Mouse (Mus musculus) kidney, postnatal 0 days (tissue): ENCODE measurements around the gene Olfr156. TPM values are rescaled to one million over a fixed set of nuclear protein-coding genes. Genes with fewer than 3 reads are reported as not detected.

Experiments
- ATAC-seq: fragments of 200-750 bp; cut with Nextera tagmentation; replicated peaks from 2 replicates; pipeline ENCODE4 v1.8.0; 2017; ENCODE audit warnings: low read depth, moderate number of reproducible peaks, moderate TSS enrichment, moderate library complexity; ENCODE audit not compliant: low FRiP score
- DNase-seq: peaks from one replicate; pipeline ENCODE4 v3.0.0-alpha.2; 2016; ENCODE audit warnings: low spot score
- H3K27ac ChIP-seq: fragments of 300-500 bp; sonication (generic); 2 replicates; pipeline ENCODE4 v1.5.1; 2014; ENCODE audit warnings: mild to moderate bottlenecking
- H3K27me3 ChIP-seq: fragments of 300-500 bp; sonication (generic); 2 replicates; pipeline ENCODE4 v1.6.1; 2014; ENCODE audit warnings: low read length, mixed read lengths; ENCODE audit not compliant: insufficient read depth
- H3K36me3 ChIP-seq: fragments of 300-500 bp; sonication (generic); 2 replicates; pipeline ENCODE4 v1.6.1; 2014; ENCODE audit warnings: low read length, mixed read lengths; ENCODE audit not compliant: insufficient read depth
- H3K4me1 ChIP-seq: fragments of 300-500 bp; sonication (generic); replicated peaks from 2 replicates; pipeline ENCODE4 v1.6.1; 2014; ENCODE audit warnings: antibody characterized with exemption, low read length, mixed read lengths; ENCODE audit not compliant: insufficient read depth
- H3K4me2 ChIP-seq: fragments of 300-500 bp; sonication (generic); 2 replicates; pipeline ENCODE4 v1.6.1; 2014; ENCODE audit warnings: mild to moderate bottlenecking, low read length, moderate library complexity, mixed read lengths
- H3K4me3 ChIP-seq: fragments of 300-500 bp; sonication (generic); replicated peaks from 2 replicates; pipeline ENCODE4 v1.5.1; 2014; ENCODE audit warnings: low read depth, low read length
- H3K9ac ChIP-seq: fragments of 300-500 bp; sonication (generic); 2 replicates; pipeline ENCODE4 v1.6.1; 2014; ENCODE audit warnings: low read depth, low read length
- H3K9me3 ChIP-seq: fragments of 300-500 bp; sonication (generic); replicated peaks from 2 replicates; pipeline ENCODE4 v1.6.1; 2016; ENCODE audit warnings: low read length, inconsistent platforms, mixed read lengths
- CTCF ChIP-seq: IDR thresholded peaks from 2 replicates; pipeline ENCODE4 v1.5.1; 2016; ENCODE audit warnings: antibody characterized with exemption, low read depth, mild to moderate bottlenecking, moderate library complexity
- WGBS: fragments of 180-500 bp; shearing (Covaris S2); extraction: QIAGEN DNeasy Blood & Tissue Kit; methylation state at CpG from one replicate; pipeline ENCODE4 v1.1.7; 2014; 5-methylcytosine and 5-hydroxymethylcytosine counted together
- polyA plus RNA-seq: library from polyadenylated mRNA; unstranded; fragments of >200 nt; fragmentation: Nextera tagmentation; extraction: Ambion mirVana; gene quantifications from 2 replicates; pipeline ENCODE4 v1.2.1, GENCODE M21; 2015

Olfr156 gene
- polyA plus RNA-seq: not detected in 2 replicates

DNA sequence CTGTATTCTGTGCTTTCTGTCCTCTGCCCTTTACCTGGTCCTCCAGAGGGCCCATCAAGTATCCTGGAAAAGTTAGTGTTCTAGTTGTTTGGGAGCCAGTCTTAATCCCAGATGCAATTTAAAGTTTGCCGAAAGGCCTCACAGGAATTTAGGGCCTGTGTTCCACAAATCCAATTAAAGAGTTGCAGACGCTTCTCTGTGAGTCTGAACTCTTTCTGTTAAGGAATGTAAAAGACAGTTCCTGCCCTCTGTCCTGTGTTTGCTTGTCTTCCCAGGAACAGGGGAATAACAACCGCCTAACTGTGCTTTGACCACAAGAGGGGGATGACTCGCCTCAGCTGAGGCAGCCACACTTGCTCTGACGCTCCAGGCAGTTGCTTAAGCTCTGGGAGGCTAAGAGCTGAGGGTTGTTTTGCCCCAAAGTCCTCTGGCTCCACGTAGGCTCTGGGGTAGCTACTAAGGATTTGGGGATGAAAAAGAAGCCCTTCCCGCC lies at the start of gene Olfr156:
Gene Olfr156, minus strand, starts transcription at position 51 of the 493 bp plus-strand sequence.
- DNase-seq (peak; percentile 82), ATAC-seq (no peak)
- Histone ChIP-seq H3K4me3 (no peak within 1 kb of the TSS), H3K27me3 (no peaks in the 10 kb centered on the region), H3K9ac (no peak within 1 kb of the TSS), H3K9me3 (no peaks in the 10 kb centered on the region), H3K36me3 (no peaks in the 10 kb centered on the region), H3K4me1 (no peaks in the 10 kb centered on the region), H3K4me2 (no peak within 1 kb of the TSS), H3K27ac (no peak within 1 kb of the TSS)
- TF ChIP-seq CTCF: peak; percentile 74
- 17% methylated on average over 7 of the region's 7 CpGs for WGBS

DNA sequence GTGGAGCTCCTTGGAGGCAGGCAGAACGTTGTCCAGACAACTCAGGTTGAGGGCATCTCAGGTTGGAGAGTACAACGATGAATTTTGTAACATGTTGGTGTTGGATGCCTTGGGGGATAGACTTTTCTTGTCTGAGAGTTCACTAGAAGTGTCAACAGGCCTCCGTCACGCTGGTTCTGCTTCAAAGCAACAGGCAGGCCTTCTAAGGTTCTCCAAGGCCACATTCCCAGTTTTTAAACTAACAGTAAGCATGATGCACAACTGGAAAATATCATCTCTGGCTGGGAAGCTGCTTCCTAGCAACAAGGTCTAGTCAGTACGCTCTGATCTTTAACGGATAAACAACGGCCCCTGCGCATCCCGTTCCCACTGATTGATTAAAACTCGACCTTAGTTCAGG lies 46.1 kb upstream of the Olfr156 start:
- H3K9me3 ChIP-seq: no peaks in the 10 kb centered on the region; the same call in 1 of the 2 replicates
- no peak for TF ChIP-seq CTCF
- 0 out of 2 replicates have a peak, but pooled peaks cover under 1% of the 10 kb centered on the region for H3K4me1 ChIP-seq
- no peaks in the 10 kb centered on the region for H3K36me3 ChIP-seq
- no peak overlapping the region for H3K27ac ChIP-seq
- ATAC-seq (no peak), DNase-seq (no peak)
- H3K27me3 ChIP-seq: no peaks in the 10 kb centered on the region
- WGBS: 74% methylated on average over 10 of the region's 10 CpGs
- no peak overlapping the region for H3K4me2 ChIP-seq
- H3K9ac ChIP-seq: no peak overlapping the region
- H3K4me3 ChIP-seq: no peak overlapping the region

DNA sequence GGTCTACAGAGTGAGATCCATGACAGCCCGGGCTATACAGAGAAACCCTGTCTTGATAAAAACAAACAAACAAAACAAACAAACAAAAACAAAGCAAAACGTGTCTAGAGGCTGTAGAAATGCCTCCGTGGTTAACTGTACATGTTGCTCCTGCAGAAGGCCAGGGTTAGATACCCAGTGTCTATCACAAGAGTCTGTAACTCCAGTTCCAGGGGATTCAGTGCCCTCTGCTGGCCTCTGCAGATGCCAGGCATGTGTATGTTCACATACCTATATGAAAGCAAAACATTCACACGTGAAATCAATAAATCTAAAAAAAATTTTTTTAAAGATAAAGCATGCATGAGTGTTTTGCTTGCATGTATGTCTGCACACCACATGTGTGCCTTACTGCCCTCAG lies 39.6 kb upstream of the Olfr156 start:
- 71% methylated on average over 4 of the region's 4 CpGs for WGBS
- Histone ChIP-seq H3K27ac (no peak overlapping the region), H3K9me3 (no peaks in the 10 kb centered on the region), H3K4me3 (no peak overlapping the region), H3K4me2 (no peak overlapping the region), H3K4me1 (no peaks in the 10 kb centered on the region), H3K9ac (no peak overlapping the region), H3K27me3 (no peaks in the 10 kb centered on the region), H3K36me3 (no peaks in the 10 kb centered on the region)
- peak; percentile 24; the same call in 1 of the 2 replicates for TF ChIP-seq CTCF
- DNase-seq (no peak), ATAC-seq (no peak)

- Histone ChIP-seq H3K4me1 (no peaks in the 10 kb centered on the region), H3K9me3 (no peaks in the 10 kb centered on the region), H3K27me3 (no peaks in the 10 kb centered on the region), H3K4me2 (no peak overlapping the region), H3K9ac (no peak overlapping the region), H3K4me3 (no peak overlapping the region), H3K36me3 (no peaks in the 10 kb centered on the region), H3K27ac (no peak overlapping the region)
- ATAC-seq (no peak), DNase-seq (peak; percentile 81)
- WGBS: 16% methylated on average over 14 of the region's 14 CpGs
- TF ChIP-seq CTCF: peak; percentile 97
Observed at GRCm38 (mm10) chr4:43860744-43861519, 37.2 kb upstream of the Olfr156 start.

DNA sequence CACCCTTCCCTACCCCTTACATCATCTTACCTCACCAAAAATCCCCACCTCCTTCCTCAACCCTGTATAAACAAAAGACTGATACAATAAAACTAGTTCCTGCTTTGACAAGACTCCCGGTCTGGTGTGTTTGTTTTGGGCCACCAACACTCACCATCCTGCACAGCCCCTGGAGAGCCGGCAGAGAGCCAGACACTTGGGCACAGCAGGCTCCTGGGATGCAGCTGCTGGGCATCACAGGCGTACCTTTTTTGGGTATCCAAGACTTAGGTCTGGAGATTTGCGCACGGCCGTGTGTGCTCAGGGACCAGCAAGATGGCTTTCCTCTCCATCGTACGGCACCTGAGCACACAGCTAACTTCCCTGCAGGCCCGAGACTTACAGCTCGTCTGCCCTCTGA lies 36.2 kb upstream of the Olfr156 start:
- Histone ChIP-seq H3K27ac (no peak overlapping the region), H3K9ac (no peak overlapping the region), H3K4me3 (no peak overlapping the region), H3K27me3 (no peaks in the 10 kb centered on the region), H3K4me2 (no peak overlapping the region), H3K36me3 (no peaks in the 10 kb centered on the region), H3K4me1 (no peaks in the 10 kb centered on the region), H3K9me3 (no peaks in the 10 kb centered on the region)
- ATAC-seq (no peak), DNase-seq (no peak)
- 72% methylated on average over 10 of the region's 10 CpGs for WGBS
- no peak for TF ChIP-seq CTCF

DNA sequence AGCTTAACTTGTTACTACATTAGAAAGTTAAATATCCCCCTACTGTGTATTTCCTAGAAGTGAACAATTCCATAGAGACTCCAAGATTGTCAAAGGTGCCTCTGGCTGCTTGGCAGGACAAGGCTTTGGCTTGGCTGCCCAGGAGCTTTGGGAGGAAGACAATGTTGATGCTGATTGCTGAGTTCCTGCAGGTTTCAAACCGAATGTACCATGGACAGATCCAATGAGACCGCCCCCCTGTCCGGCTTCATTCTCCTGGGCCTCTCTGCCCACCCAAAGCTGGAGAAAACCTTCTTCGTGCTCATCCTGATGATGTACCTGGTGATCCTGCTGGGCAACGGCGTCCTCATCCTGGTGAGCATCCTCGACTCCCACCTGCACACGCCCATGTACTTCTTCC lies 30.4 kb upstream of the Olfr156 start:
- DNase-seq (no peak), ATAC-seq (no peak)
- Histone ChIP-seq H3K27me3 (no peaks in the 10 kb centered on the region), H3K36me3 (no peaks in the 10 kb centered on the region), H3K4me1 (no peaks in the 10 kb centered on the region), H3K9me3 (no peaks in the 10 kb centered on the region), H3K9ac (no peak overlapping the region), H3K27ac (no peak overlapping the region), H3K4me2 (no peak overlapping the region), H3K4me3 (no peak overlapping the region)
- no peak for TF ChIP-seq CTCF
- WGBS: 65% methylated on average over 8 of the region's 8 CpGs
